Mouse (Mus musculus) stomach, postnatal 0 days (tissue): ENCODE data around the gene Ran. TPM values are rescaled to one million over a fixed set of nuclear protein-coding genes. Genes with fewer than 3 reads are reported as not detected.
A peak's percentile ranks its signal among the peaks of the same experiment; 100 is the strongest.

Experiments
- ATAC-seq: fragments of 200-750 bp; cut with Nextera tagmentation; 2 replicates; pipeline ENCODE4 v1.8.0; 2017; ENCODE audit not compliant: low FRiP score, low TSS enrichment
- DNase-seq: peaks from one replicate; pipeline ENCODE4 v3.0.0-alpha.2; 2016; ENCODE audit warnings: low spot score
- H3K27ac ChIP-seq: fragments of 300-500 bp; sonication (generic); replicated peaks from 2 replicates; pipeline ENCODE4 v1.5.1; 2014; ENCODE audit warnings: mild to moderate bottlenecking, control low read depth
- H3K27me3 ChIP-seq: fragments of 300-500 bp; sonication (generic); 2 replicates; pipeline ENCODE4 v1.6.1; 2014; ENCODE audit warnings: low read length; ENCODE audit not compliant: control insufficient read depth, insufficient read depth
- H3K36me3 ChIP-seq: fragments of 300-500 bp; sonication (generic); 2 replicates; pipeline ENCODE4 v1.6.1; 2014; ENCODE audit warnings: low read length, mixed read lengths; ENCODE audit not compliant: control insufficient read depth, insufficient read depth
- H3K4me1 ChIP-seq: fragments of 300-500 bp; sonication (generic); replicated peaks from 2 replicates; pipeline ENCODE4 v1.6.1; 2014; ENCODE audit warnings: antibody characterized with exemption; ENCODE audit not compliant: control insufficient read depth, insufficient read depth
- H3K4me2 ChIP-seq: fragments of 300-500 bp; sonication (generic); replicated peaks from 2 replicates; pipeline ENCODE4 v1.6.1; 2014; ENCODE audit warnings: low read depth, mild to moderate bottlenecking, control low read depth, moderate library complexity
- H3K4me3 ChIP-seq: fragments of 300-500 bp; sonication (generic); 2 replicates; pipeline ENCODE4 v1.5.1; 2014; ENCODE audit warnings: low read depth, low read length, control low read depth
- H3K9ac ChIP-seq: fragments of 300-500 bp; sonication (generic); 2 replicates; pipeline ENCODE4 v1.6.1; 2014; ENCODE audit warnings: mild to moderate bottlenecking, low read length, control low read depth, mixed read lengths
- H3K9me3 ChIP-seq: fragments of 300-500 bp; sonication (generic); 2 replicates; pipeline ENCODE4 v1.6.1; 2016; ENCODE audit warnings: low read length; ENCODE audit not compliant: control insufficient read depth
- CTCF ChIP-seq: IDR thresholded peaks from 2 replicates; pipeline ENCODE4 v1.5.1; 2016; ENCODE audit warnings: antibody characterized with exemption, low read depth, mild to moderate bottlenecking, moderate library complexity
- EP300 ChIP-seq: optimal IDR thresholded peaks from 2 replicates; pipeline ENCODE3; 2016; ENCODE audit warnings: antibody characterized with exemption
- WGBS: fragments of 180-500 bp; shearing (Covaris S2); extraction: QIAGEN DNeasy Blood & Tissue Kit; methylation state at CpG from one replicate; pipeline ENCODE4 v1.1.7; 2014; 5-methylcytosine and 5-hydroxymethylcytosine counted together
- polyA plus RNA-seq: library from polyadenylated mRNA; unstranded; fragments of >200 nt; fragmentation: Nextera tagmentation; extraction: Ambion mirVana; gene quantifications from 2 replicates; pipeline ENCODE4 v1.2.1, GENCODE M21; 2015

Gene Ran
- polyA plus RNA-seq, 1 experiment from 2014 or later, result 257 TPM

- no peak for ATAC-seq
Measured at GRCm38 (mm10) chr5:128980857-128981256, 39.0 kb upstream of the Ran start.

GRCm38 (mm10) chr5:128981607-128982006 lies 38.3 kb upstream of the Ran start:
- no peaks in the 10 kb centered on the region for H3K4me1 ChIP-seq
- DNase-seq (peak; percentile 69), ATAC-seq (peak; percentile 75; the same call in 1 of the 2 replicates)
- WGBS, result 26% methylated on average over 12 of the region's 12 CpGs
- no peak overlapping the region for H3K27ac ChIP-seq
- no peak overlapping the region for H3K4me2 ChIP-seq
- no peaks in the 10 kb centered on the region for H3K9me3 ChIP-seq
- no peaks in the 10 kb centered on the region for H3K27me3 ChIP-seq
- H3K9ac ChIP-seq, result no peak overlapping the region
- TF ChIP-seq EP300 (no peak), CTCF (peak; percentile 89)
- no peak overlapping the region for H3K4me3 ChIP-seq
- H3K36me3 ChIP-seq, result peaks cover 6% of the 10 kb centered on the region

More at GRCm38 (mm10) chr5:128980857-128981256, 39.0 kb upstream of the Ran start:
- TF ChIP-seq CTCF (no peak), EP300 (no peak)
- no peak overlapping the region for H3K4me3 ChIP-seq
- no peaks in the 10 kb centered on the region for H3K9me3 ChIP-seq
- 66% methylated on average over 7 of the region's 7 CpGs for WGBS
- no peak overlapping the region for H3K4me2 ChIP-seq
- H3K36me3 ChIP-seq, result peaks cover 3% of the 10 kb centered on the region; the same call in 1 of the 2 replicates
- H3K4me1 ChIP-seq, result no peaks in the 10 kb centered on the region
- H3K9ac ChIP-seq, result no peak overlapping the region
- no peaks in the 10 kb centered on the region for H3K27me3 ChIP-seq
- no peak overlapping the region for H3K27ac ChIP-seq
- no peak for DNase-seq

- Histone ChIP-seq H3K4me3 (no peak overlapping the region), H3K27me3 (no peaks in the 10 kb centered on the region), H3K4me2 (no peak overlapping the region), H3K9ac (no peak overlapping the region), H3K36me3 (peaks cover 6% of the 10 kb centered on the region), H3K27ac (no peak overlapping the region), H3K9me3 (no peaks in the 10 kb centered on the region), H3K4me1 (no peaks in the 10 kb centered on the region)
- TF ChIP-seq CTCF (no peak), EP300 (no peak)
- ATAC-seq (no peak), DNase-seq (no peak)
- WGBS, result 86% methylated on average over 6 of the region's 6 CpGs
Measured at GRCm38 (mm10) chr5:128984536-128984935, 35.3 kb upstream of the Ran start.

- H3K4me3 ChIP-seq, result no peak overlapping the region
- DNase-seq (no peak), ATAC-seq (no peak)
- 92% methylated on average over 13 of the region's 13 CpGs for whole genome bisulfite sequencing
- TF ChIP-seq EP300 (no peak), CTCF (no peak)
- H3K9me3 ChIP-seq, result no peaks in the 10 kb centered on the region
- H3K27me3 ChIP-seq, result no peaks in the 10 kb centered on the region
- no peak overlapping the region for H3K9ac ChIP-seq
- no peaks in the 10 kb centered on the region for H3K4me1 ChIP-seq
- H3K36me3 ChIP-seq, result peaks cover 6% of the 10 kb centered on the region
- no peak overlapping the region for H3K4me2 ChIP-seq
- H3K27ac ChIP-seq, result no peak overlapping the region
Measured at GRCm38 (mm10) chr5:128985946-128986345, 33.9 kb upstream of the Ran start.

GRCm38 (mm10) chr5:128987141-128987954 lies 32.5 kb upstream of the Ran start:
- H3K36me3 ChIP-seq, result peaks cover 12% of the 10 kb centered on the region
- H3K4me1 ChIP-seq, result no peaks in the 10 kb centered on the region
- WGBS, result 84% methylated on average over 19 of the region's 19 CpGs
- no peak for TF ChIP-seq EP300
- ATAC-seq (no peak), DNase-seq (no peak)
- no peak overlapping the region for H3K4me3 ChIP-seq
- no peak overlapping the region for H3K4me2 ChIP-seq
- no peaks in the 10 kb centered on the region for H3K9me3 ChIP-seq
- H3K27me3 ChIP-seq, result no peaks in the 10 kb centered on the region
- no peak overlapping the region for H3K9ac ChIP-seq
- H3K27ac ChIP-seq, result no peak overlapping the region

GRCm38 (mm10) chr5:129000706-129001468 lies 19.0 kb upstream of the Ran start:
- TF ChIP-seq EP300 (no peak), CTCF (no peak)
- Histone ChIP-seq H3K4me3 (no peak overlapping the region), H3K9ac (no peak overlapping the region), H3K4me2 (no peak overlapping the region), H3K9me3 (no peaks in the 10 kb centered on the region), H3K27me3 (no peaks in the 10 kb centered on the region), H3K4me1 (no peaks in the 10 kb centered on the region), H3K36me3 (0 out of 2 replicates have a peak, but pooled peaks cover 3% of the 10 kb centered on the region), H3K27ac (no peak overlapping the region)
- 46% methylated on average over 8 of the region's 8 CpGs for WGBS
- peak; percentile 34; the same call in 1 of the 2 replicates for ATAC-seq
- no peak for DNase-seq
